Mouse (Mus musculus) G1E (cell line): Measurements from ENCODE around the gene Myh11. TPM values are rescaled to one million over a fixed set of nuclear protein-coding genes. Genes with fewer than 3 reads are reported as not detected.

Source experiments
- ATAC-seq: 2 replicates; pipeline ENCODE4 v1.8.0; 2016; ENCODE audit warnings: mild to moderate bottlenecking; ENCODE audit not compliant: insufficient number of reproducible peaks, poor library complexity, low FRiP score, severe bottlenecking; ENCODE audit errors: extremely low read depth
- DNase-seq: peaks from one replicate; pipeline ENCODE4 v3.0.0; 2012; ENCODE audit warnings: low spot score
- H3K27me3 ChIP-seq: 2 replicates; pipeline ENCODE4 v1.6.1; 2012; ENCODE audit warnings: mild to moderate bottlenecking, low read length, inconsistent platforms; ENCODE audit not compliant: insufficient read depth
- H3K36me3 ChIP-seq: replicated peaks from 2 replicates; pipeline ENCODE3; 2012; ENCODE audit warnings: mild to moderate bottlenecking, inconsistent platforms
- H3K4me1 ChIP-seq: 2 replicates; pipeline ENCODE4 v1.6.1; 2012; ENCODE audit warnings: low read depth, low read length, inconsistent platforms, mixed read lengths; ENCODE audit not compliant: insufficient read depth
- H3K4me3 ChIP-seq: 2 replicates; pipeline ENCODE4 v1.5.1; 2012; ENCODE audit warnings: low read depth, mild to moderate bottlenecking, inconsistent platforms, low read length, moderate library complexity, mixed read lengths
- H3K9me3 ChIP-seq: replicated peaks from 2 replicates; pipeline ENCODE4 v1.6.1; 2012; ENCODE audit warnings: inconsistent platforms
- CTCF ChIP-seq: IDR thresholded peaks from 2 replicates; pipeline ENCODE4 v1.5.1; 2012; ENCODE audit warnings: low read depth, low read length, inconsistent platforms, mixed read lengths
- GATA1 ChIP-seq: IDR thresholded peaks from 2 replicates; pipeline ENCODE4 v1.6.1; 2012; ENCODE audit warnings: borderline replicate concordance, low read length, inconsistent platforms, mixed read lengths
- GATA2 ChIP-seq: IDR thresholded peaks from 2 replicates; pipeline ENCODE4 v1.6.1; 2012; ENCODE audit warnings: low read depth, low read length, inconsistent platforms, borderline replicate concordance
- POLR2AphosphoS5 ChIP-seq: IDR thresholded peaks from 2 replicates; pipeline ENCODE4 v1.6.1; 2012; ENCODE audit warnings: low read depth, low read length, inconsistent platforms; ENCODE audit not compliant: insufficient replicate concordance
- TAL1 ChIP-seq: conservative IDR thresholded peaks from 2 replicates; pipeline ENCODE4 v1.6.1; 2012; ENCODE audit warnings: low read depth, low read length, inconsistent platforms, mixed read lengths
- polyA plus RNA-seq: library from polyadenylated mRNA; stranded (reverse); fragments of >175 nt; gene quantifications from 2 replicates; pipeline ENCODE4 v1.2.3, GENCODE M21; 2012
- total RNA-seq, 2 experiments: library from RNA; stranded (forward) in 1 of 2; stranded (reverse) in 1 of 2; fragments of 200-1000 nt in 1 of 2; fragments of >200 nt in 1 of 2; fragmentation: Nextera tagmentation in 1 of 2; gene quantifications; 2 replicates each; pipeline ENCODE4 v1.2.3; 2014 to 2017

Myh11 gene
- total and polyA plus RNA-seq, 3 experiments = 0.01 to 0.22 TPM; not detected in 1

DNA sequence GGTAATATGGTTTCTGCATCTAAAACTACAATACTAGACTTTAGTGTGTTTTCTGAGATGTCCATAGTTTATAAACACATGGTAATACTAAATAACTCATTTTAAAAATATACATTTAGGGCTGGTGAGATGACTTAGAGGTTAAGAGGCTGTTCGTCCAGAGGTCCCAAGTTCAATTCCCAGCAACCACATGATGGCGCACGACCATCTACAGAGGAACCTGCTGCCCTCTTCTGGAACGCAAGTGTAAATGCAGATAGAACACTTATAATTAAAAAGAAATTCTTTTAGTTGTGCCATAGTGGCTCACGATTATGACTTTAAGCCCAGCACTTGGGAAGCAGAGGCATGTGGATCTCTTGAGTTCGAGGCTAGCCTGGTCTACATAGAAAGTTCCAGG, 20.2 kb upstream of the Myh11 start:
- Histone ChIP-seq H3K9me3 (no peaks in the 10 kb centered on the region), H3K36me3 (peaks cover 73% of the 10 kb centered on the region), H3K27me3 (no peaks in the 10 kb centered on the region), H3K4me1 (peaks cover 66% of the 10 kb centered on the region), H3K4me3 (no peak overlapping the region)
- ATAC-seq (no peak), DNase-seq (no peak)
- TF ChIP-seq CTCF (0 out of 2 replicates have a peak, but pooled peaks have one; percentile 29), GATA2 (no peak), POLR2AphosphoS5 (no peak), TAL1 (no peak)

DNA sequence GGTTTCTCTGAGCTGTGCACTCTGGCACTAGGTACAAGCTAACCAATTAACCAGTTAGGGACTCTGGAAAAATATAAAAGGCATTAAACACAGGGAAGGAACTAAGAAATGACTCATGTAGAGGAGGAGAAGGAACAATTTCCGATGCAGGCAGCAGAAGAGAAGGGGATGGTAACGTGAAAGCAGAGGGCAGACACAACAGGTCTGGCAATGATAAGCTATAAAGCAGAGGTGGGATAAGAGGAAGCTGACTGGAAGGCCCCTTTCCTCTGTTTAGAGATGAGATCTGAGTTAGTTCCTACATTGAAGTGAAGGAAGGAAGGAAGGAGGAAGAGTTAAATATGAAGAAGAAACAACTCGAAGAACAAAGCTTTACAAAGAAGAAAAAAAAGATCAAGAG, 18.7 kb upstream of the Myh11 start:
- DNase-seq (peak; percentile 37), ATAC-seq (peak; percentile 32; the same call in 1 of the 2 replicates)
- peaks cover 81% of the 10 kb centered on the region for H3K36me3 ChIP-seq
- H3K4me3 ChIP-seq = no peak overlapping the region
- H3K27me3 ChIP-seq = no peaks in the 10 kb centered on the region
- no peaks in the 10 kb centered on the region for H3K9me3 ChIP-seq
- peaks cover 55% of the 10 kb centered on the region for H3K4me1 ChIP-seq
- TF ChIP-seq TAL1 = peak; percentile 21; the same call in 1 of the 2 replicates
- no peak for TF ChIP-seq CTCF
- TF ChIP-seq GATA1 = no peak

DNA sequence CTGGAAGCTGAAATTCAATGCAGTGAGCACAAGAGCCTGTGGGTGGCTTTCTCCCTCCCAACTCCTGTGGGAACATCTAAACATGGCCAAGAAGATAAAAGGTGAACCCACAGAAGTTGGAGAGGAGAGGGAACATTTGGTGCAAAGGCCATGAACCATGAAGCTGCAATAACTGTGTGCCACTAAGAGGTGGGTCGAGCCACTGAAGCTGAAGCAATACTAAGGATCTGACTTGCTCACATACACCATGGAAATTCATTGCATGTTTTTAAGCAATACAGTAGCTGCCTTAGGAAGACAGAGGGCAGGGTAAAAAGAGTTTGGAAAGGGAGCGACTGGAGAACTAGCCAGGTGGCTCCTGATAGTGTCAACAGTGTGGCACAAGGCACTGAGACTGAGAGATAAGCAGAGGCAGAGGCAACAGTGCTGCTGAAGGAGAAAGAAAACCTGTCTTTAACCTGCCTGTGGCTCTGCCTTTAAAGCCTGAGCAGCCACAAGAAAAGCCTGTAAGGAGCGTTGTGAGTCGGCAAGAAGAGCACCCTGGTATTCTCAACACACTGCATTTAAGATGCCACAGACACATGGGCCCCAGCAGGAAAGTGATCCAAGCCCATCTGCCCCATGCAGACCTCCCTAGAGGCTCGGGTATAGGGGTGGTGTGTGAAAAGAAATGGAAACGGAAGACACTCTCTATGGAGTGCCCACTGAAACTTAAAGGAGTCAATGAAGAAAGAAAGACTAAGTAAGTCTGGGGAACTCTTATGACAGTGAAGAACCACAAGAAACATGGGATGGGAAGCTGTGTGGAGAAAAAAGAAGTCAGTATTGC, 17.3 kb upstream of the Myh11 start:
- Histone ChIP-seq H3K4me1 (peaks cover 47% of the 10 kb centered on the region), H3K27me3 (no peaks in the 10 kb centered on the region), H3K36me3 (peaks cover 81% of the 10 kb centered on the region), H3K4me3 (peak overlapping the region; percentile 13; the same call in 1 of the 2 replicates), H3K9me3 (no peaks in the 10 kb centered on the region)
- TF ChIP-seq POLR2AphosphoS5 (no peak), GATA2 (no peak), CTCF (no peak), GATA1 (no peak), TAL1 (peak; percentile 79)
- DNase-seq (peak; percentile 16), ATAC-seq (peak; percentile 77)

DNA sequence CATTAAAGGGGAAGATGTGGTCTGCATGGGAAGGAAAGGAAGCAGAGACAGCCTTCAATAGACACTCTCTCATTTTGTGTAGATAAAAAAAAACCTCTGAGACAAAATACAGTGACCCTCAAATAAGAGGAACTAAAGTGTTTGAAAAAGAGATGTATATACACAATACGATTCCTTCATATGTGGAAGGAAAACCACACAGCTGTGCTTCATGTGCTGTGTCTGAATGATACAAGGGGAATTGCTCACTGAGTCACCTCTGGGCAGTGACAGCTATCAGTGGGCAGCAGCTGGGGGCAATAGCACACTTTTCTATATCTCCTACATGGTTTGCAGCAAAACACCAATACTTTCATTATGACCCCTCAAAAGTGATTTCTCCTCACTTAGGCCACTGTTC, 16.2 kb upstream of the Myh11 start:
- peaks cover 81% of the 10 kb centered on the region for H3K36me3 ChIP-seq
- peak; percentile 59; the same call in 1 of the 2 replicates for ATAC-seq
- no peaks in the 10 kb centered on the region for H3K9me3 ChIP-seq
- H3K4me1 ChIP-seq = peaks cover 47% of the 10 kb centered on the region
- peak; percentile 59 for TF ChIP-seq TAL1
- no peak for TF ChIP-seq CTCF
- TF ChIP-seq POLR2AphosphoS5 = no peak
- no peak overlapping the region for H3K4me3 ChIP-seq
- H3K27me3 ChIP-seq = no peaks in the 10 kb centered on the region
- DNase-seq = peak; percentile 12

DNA sequence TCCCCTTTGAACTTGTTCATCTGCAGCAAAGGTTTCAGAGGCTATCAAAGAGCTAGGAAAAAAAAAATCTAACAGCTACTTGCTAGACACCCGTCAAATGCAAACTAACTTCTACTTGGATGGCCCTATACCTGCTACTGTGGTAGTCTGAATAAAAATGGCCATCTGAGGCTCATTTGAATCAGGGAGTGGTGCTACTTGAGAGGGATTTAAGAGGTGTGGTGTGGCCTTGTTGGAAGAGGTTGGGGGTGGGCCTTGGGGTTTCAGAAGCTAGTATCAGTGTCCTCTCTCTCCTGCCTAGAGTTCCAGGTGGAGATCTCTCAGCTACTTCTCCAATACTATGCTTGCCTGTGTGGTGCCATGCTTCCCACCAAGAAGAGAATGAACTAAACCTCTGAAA, 15.3 kb upstream of the Myh11 start:
- Histone ChIP-seq H3K4me3 (no peak overlapping the region), H3K9me3 (no peaks in the 10 kb centered on the region), H3K27me3 (no peaks in the 10 kb centered on the region), H3K4me1 (peaks cover 42% of the 10 kb centered on the region), H3K36me3 (peaks cover 80% of the 10 kb centered on the region)
- TF ChIP-seq GATA1 = no peak
- no peak for TF ChIP-seq GATA2
- TF ChIP-seq TAL1 = no peak
- ATAC-seq = no peak
- no peak for DNase-seq

DNA sequence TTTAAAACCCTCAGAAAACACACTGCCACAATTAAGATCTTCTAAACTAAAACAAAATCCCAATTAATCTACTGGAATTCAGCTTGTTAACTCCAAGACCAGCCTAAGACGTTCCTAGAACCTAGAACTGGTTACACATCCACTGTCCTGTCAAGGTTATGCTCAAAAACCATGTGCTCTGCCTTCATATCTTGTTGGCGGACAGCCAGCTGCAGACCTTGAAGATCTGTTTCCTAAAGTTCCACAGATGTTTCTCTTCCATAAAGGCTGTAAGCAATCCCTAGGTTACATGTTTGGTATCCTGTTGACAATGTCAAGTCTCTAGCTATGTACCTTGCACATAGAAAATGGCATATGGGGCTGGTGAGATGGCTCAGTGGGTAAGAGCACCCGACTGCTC, 13.6 kb upstream of the Myh11 start:
- no peaks in the 10 kb centered on the region for H3K27me3 ChIP-seq
- no peak for ATAC-seq
- no peak overlapping the region for H3K4me3 ChIP-seq
- peaks cover 31% of the 10 kb centered on the region for H3K4me1 ChIP-seq
- TF ChIP-seq GATA1 = no peak
- TF ChIP-seq GATA2 = no peak
- TF ChIP-seq TAL1 = no peak
- TF ChIP-seq POLR2AphosphoS5 = no peak
- no peak for TF ChIP-seq CTCF
- no peaks in the 10 kb centered on the region for H3K9me3 ChIP-seq
- H3K36me3 ChIP-seq = peaks cover 85% of the 10 kb centered on the region
- DNase-seq = no peak

DNA sequence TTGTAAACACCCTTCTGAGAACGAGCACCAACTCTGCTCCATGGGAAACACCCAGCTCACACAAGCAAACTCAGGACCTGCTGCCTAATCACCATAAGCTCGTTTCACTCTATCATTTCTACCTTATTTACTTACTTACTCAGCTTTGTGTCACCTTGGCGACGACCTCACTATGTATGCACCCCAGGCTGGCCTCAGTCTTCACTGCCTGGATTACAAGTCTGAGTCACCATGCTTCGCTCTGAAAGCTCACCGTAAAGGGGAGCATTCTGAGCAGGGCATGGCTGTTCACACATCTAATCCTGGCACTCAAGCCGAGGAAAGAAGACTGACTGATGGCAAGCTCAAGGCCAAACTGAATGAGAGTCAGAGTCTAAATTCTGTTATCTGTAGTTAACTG, 12.5 kb upstream of the Myh11 start:
- Histone ChIP-seq H3K9me3 (no peaks in the 10 kb centered on the region), H3K4me3 (no peak overlapping the region), H3K4me1 (peaks cover 22% of the 10 kb centered on the region), H3K36me3 (peaks cover 90% of the 10 kb centered on the region), H3K27me3 (no peaks in the 10 kb centered on the region)
- ATAC-seq (no peak), DNase-seq (no peak)
- TF ChIP-seq GATA2 = no peak
- no peak for TF ChIP-seq GATA1
- no peak for TF ChIP-seq TAL1
- TF ChIP-seq CTCF = no peak
- no peak for TF ChIP-seq POLR2AphosphoS5
